Mouse (Mus musculus) CD8-positive naive resting alpha-beta T cell, adult 57 days (primary cell): Measurements from ENCODE around the gene Tmsb15a. TPM values are rescaled to one million over a fixed set of nuclear protein-coding genes. Genes with fewer than 3 reads are reported as not detected.

Source experiments
- total RNA-seq: library from RNA; stranded (reverse); gene quantifications from one replicate; pipeline ENCODE4 v1.2.4, GENCODE M21; 2023

Tmsb15a gene
- not detected for total RNA-seq

GRCm38 (mm10) chrX:135725161-135725560, at the start of gene Tmsb15a:
Tmsb15a (minus strand) TSS chrX:135725261.

GRCm38 (mm10) chrX:135742304-135743055, 17.4 kb upstream of the Tmsb15a start, which contains the start of the genes Armcx5 and Gprasp1:
Armcx5 (plus strand) TSS chrX:135742733.
Gprasp1 (plus strand) TSS chrX:135742733.

GRCm38 (mm10) chrX:135693633-135694032, 31.4 kb downstream of the Tmsb15a start, which contains the start of gene Tcp11x2:
Tcp11x2 (minus strand) TSS chrX:135693790.

Other genes with a start within 250 kb of the Tmsb15a start
- gene AV320801, start 230.7 kb downstream of the Tmsb15a start, total RNA-seq, result not detected
- gene Nxf7, start 126.5 kb downstream of the Tmsb15a start, total RNA-seq, result not detected
- not detected for gene Prame, start 97.6 kb downstream of the Tmsb15a start, total RNA-seq
- gene Tcp11x2, start 31.5 kb downstream of the Tmsb15a start, total RNA-seq, result not detected
- gene Armcx5, start 17.5 kb upstream of the Tmsb15a start, total RNA-seq, result 34.7 TPM
- 54.7 TPM for gene Gprasp1, start 17.5 kb upstream of the Tmsb15a start, total RNA-seq
- 17.1 TPM for gene Bhlhb9, start 72.3 kb upstream of the Tmsb15a start, total RNA-seq
- gene Gprasp2, start 113.8 kb upstream of the Tmsb15a start, total RNA-seq, result 17.6 TPM